Mouse (Mus musculus) MEL (cell line): Measurements from ENCODE around the gene Cdh4. TPM values are rescaled to one million over a fixed set of nuclear protein-coding genes. Genes with fewer than 3 reads are reported as not detected.

Source experiments
- DNase-seq: peaks from one replicate; pipeline ENCODE4 v3.0.0; 2011; ENCODE audit warnings: low read depth, low spot score
- H3K27ac ChIP-seq: 2 replicates; pipeline ENCODE4 v1.5.1; 2012; ENCODE audit warnings: low read depth, mild to moderate bottlenecking, control low read depth, low read length, moderate library complexity; ENCODE audit not compliant: control insufficient read depth
- H3K27me3 ChIP-seq, 2 experiments: fragments of 150-350 bp in 1 of 2; sonication (generic) in 1 of 2; 2 replicates each; pipeline ENCODE4 v1.6.1; 2012; ENCODE audit warnings: low read length in 2 of 2, mild to moderate bottlenecking in 2 of 2, improper control_type of control experiment in 1 of 2, moderate library complexity in 1 of 2; ENCODE audit not compliant: insufficient read depth in 2 of 2, control insufficient read depth in 1 of 2
- H3K36me3 ChIP-seq, 2 experiments: 2 replicates each; pipeline ENCODE4 v1.6.1; 2012 to 2014; ENCODE audit warnings: low read length in 2 of 2, improper control_type of control experiment in 1 of 2, inconsistent platforms in 1 of 2, mild to moderate bottlenecking in 1 of 2; ENCODE audit not compliant: insufficient read depth in 2 of 2, control insufficient read depth in 1 of 2
- H3K4me1 ChIP-seq, 2 experiments: fragments of 150-350 bp in 1 of 2; sonication (generic) in 1 of 2; 2 replicates each; pipeline ENCODE4 v1.6.1; 2012; ENCODE audit warnings: low read length in 2 of 2, improper control_type of control experiment in 1 of 2, mild to moderate bottlenecking in 1 of 2; ENCODE audit not compliant: insufficient read depth in 2 of 2, control insufficient read depth in 1 of 2
- H3K4me3 ChIP-seq, 2 experiments: fragments of 150-350 bp in 1 of 2; sonication (generic) in 1 of 2; 2 replicates each; pipeline ENCODE4 v1.5.1; 2012; ENCODE audit warnings: low read depth in 2 of 2, low read length in 2 of 2, mild to moderate bottlenecking in 2 of 2, moderate library complexity in 2 of 2, control low read depth in 1 of 2, improper control_type of control experiment in 1 of 2; ENCODE audit not compliant: control insufficient read depth in 1 of 2, insufficient read depth in 1 of 2
- H3K79me2 ChIP-seq: 2 replicates; pipeline ENCODE4 v1.6.1; 2012; ENCODE audit warnings: mild to moderate bottlenecking, low read length, moderate library complexity; ENCODE audit not compliant: control insufficient read depth, poor library complexity, insufficient read depth
- H3K9ac ChIP-seq: 2 replicates; pipeline ENCODE4 v1.6.1; 2012; ENCODE audit warnings: low read depth, mild to moderate bottlenecking, control low read depth, low read length, moderate library complexity; ENCODE audit not compliant: control insufficient read depth, poor library complexity, severe bottlenecking
- H3K9me3 ChIP-seq: fragments of 150-350 bp; sonication (generic); replicated peaks from 2 replicates; pipeline ENCODE4 v1.6.1; 2012; ENCODE audit warnings: mild to moderate bottlenecking, low read length, improper control_type of control experiment, moderate library complexity; ENCODE audit not compliant: insufficient read depth
- BHLHE40 ChIP-seq: IDR thresholded peaks from 2 replicates; pipeline ENCODE4 v1.6.1; 2012; ENCODE audit warnings: low read depth, mild to moderate bottlenecking, inconsistent platforms, low read length, improper control_type of control experiment, borderline replicate concordance
- CHD1 ChIP-seq: IDR thresholded peaks from 2 replicates; pipeline ENCODE4 v1.6.1; 2012; ENCODE audit warnings: low read depth, mild to moderate bottlenecking, inconsistent platforms, low read length, improper control_type of control experiment
- CHD2 ChIP-seq: IDR thresholded peaks from 2 replicates; pipeline ENCODE4 v1.6.1; 2011; ENCODE audit warnings: low read length, improper control_type of control experiment
- ELF1 ChIP-seq: IDR thresholded peaks from 2 replicates; pipeline ENCODE4 v1.6.1; 2014; ENCODE audit warnings: low read depth, mild to moderate bottlenecking, inconsistent platforms, low read length, improper control_type of control experiment, moderate library complexity
- EP300 ChIP-seq, 2 experiments: IDR thresholded peaks; 2 replicates each; pipeline ENCODE4 v1.6.1; 2011; ENCODE audit warnings: improper control_type of control experiment in 2 of 2, low read length in 2 of 2, low read depth in 1 of 2, mild to moderate bottlenecking in 1 of 2
- GABPA ChIP-seq: IDR thresholded peaks from 2 replicates; pipeline ENCODE4 v1.6.1; 2012; ENCODE audit warnings: low read depth, mild to moderate bottlenecking, inconsistent platforms, low read length, improper control_type of control experiment, moderate library complexity
- HCFC1 ChIP-seq: IDR thresholded peaks from 2 replicates; pipeline ENCODE4 v1.6.1; 2012; ENCODE audit warnings: low read depth, mild to moderate bottlenecking, inconsistent platforms, low read length, improper control_type of control experiment, moderate library complexity
- MAFK ChIP-seq: IDR thresholded peaks from 2 replicates; pipeline ENCODE4 v1.6.1; 2011; ENCODE audit warnings: low read depth, mild to moderate bottlenecking, low read length, improper control_type of control experiment, borderline replicate concordance
- MAX ChIP-seq: IDR thresholded peaks from 2 replicates; pipeline ENCODE4 v1.6.1; 2011; ENCODE audit warnings: low read length, improper control_type of control experiment
- MEF2A ChIP-seq: IDR thresholded peaks from 2 replicates; pipeline ENCODE4 v1.6.1; 2014; ENCODE audit warnings: low read depth, mild to moderate bottlenecking, inconsistent platforms, low read length, improper control_type of control experiment; ENCODE audit not compliant: poor library complexity, insufficient replicate concordance, severe bottlenecking; ENCODE audit errors: extremely low read depth
- NELFE ChIP-seq: IDR thresholded peaks from 2 replicates; pipeline ENCODE4 v1.6.1; 2011; ENCODE audit warnings: low read depth, low read length, improper control_type of control experiment
- POLR2AphosphoS2 ChIP-seq: IDR thresholded peaks from 2 replicates; pipeline ENCODE4 v1.6.1; 2011; ENCODE audit warnings: low read length, improper control_type of control experiment
- SIN3A ChIP-seq: IDR thresholded peaks from 2 replicates; pipeline ENCODE4 v1.6.1; 2012; ENCODE audit warnings: low read length, improper control_type of control experiment, inconsistent platforms
- TBP ChIP-seq: IDR thresholded peaks from 2 replicates; pipeline ENCODE4 v1.8.0; 2011; ENCODE audit warnings: low read depth, low read length, improper control_type of control experiment
- UBTF ChIP-seq: IDR thresholded peaks from 2 replicates; pipeline ENCODE4 v1.6.1; 2012; ENCODE audit warnings: low read depth, mild to moderate bottlenecking, inconsistent platforms, low read length, improper control_type of control experiment, moderate library complexity, borderline replicate concordance; ENCODE audit not compliant: insufficient read depth
- polyA plus RNA-seq, 2 experiments: library from polyadenylated mRNA; stranded (reverse) in 1 of 2; unstranded in 1 of 2; fragments of >175 nt in 1 of 2; fragments of >200 nt in 1 of 2; gene quantifications; 2 replicates each; pipeline versions ENCODE4 v1.2.1 to v1.2.4; 2012; ENCODE audit warnings: low replicate concordance in 2 of 2, low read depth in 1 of 2; ENCODE audit not compliant: insufficient read length in 2 of 2, insufficient read depth in 1 of 2, missing spikeins in 1 of 2
- total RNA-seq: library from RNA; depleted of rRNA; stranded (reverse); fragments of 300-350 nt; gene quantifications from 2 replicates; pipeline ENCODE4 v1.2.3, GENCODE M21; 2012

Gene Cdh4
- total and polyA plus RNA-seq, 3 experiments = not detected

DNA sequence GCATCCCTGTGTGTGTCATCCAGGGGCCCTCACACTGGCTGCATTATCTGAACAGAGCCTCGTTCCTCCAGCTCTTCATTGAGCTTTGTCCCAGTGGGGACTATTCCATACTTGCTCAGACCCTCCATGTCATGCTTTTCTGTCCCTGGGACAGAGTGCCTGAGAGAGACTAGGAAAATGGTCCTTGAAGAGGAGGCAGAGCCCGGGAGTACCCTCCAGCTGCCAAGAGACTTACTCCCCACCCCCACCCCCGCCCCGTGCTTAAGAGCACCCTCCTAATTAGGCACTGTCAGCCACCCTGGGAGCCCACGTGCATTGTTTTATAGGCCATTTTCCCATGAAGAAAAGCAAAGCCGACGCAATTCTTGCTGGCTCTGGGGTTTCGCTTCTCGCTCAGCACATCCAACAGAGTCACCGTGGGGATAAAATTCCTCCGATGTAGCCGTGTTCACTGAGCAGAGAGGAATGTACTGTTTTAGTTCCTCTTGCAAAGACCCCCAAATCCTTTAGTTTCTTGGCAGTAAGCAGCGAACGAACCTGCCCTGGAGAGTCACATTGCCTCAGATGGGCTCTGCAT is 76.3 kb downstream of the Cdh4 start:
- Histone ChIP-seq H3K4me3 (no peak overlapping the region), H3K9me3 (no peaks in the 10 kb centered on the region), H3K36me3 (no peaks in the 10 kb centered on the region), H3K27ac (no peak overlapping the region), H3K4me1 (no peaks in the 10 kb centered on the region), H3K79me2 (no peaks in the 10 kb centered on the region), H3K9ac (no peak overlapping the region), H3K27me3 (no peaks in the 10 kb centered on the region)
- TF ChIP-seq BHLHE40 = no peak
- no peak for TF ChIP-seq NELFE
- TF ChIP-seq MAX = no peak
- TF ChIP-seq TBP = no peak
- TF ChIP-seq SIN3A = no peak
- no peak for DNase-seq

- Histone ChIP-seq H3K9me3 (no peaks in the 10 kb centered on the region), H3K79me2 (no peaks in the 10 kb centered on the region), H3K4me3 (no peak overlapping the region), H3K4me1 (no peaks in the 10 kb centered on the region), H3K36me3 (no peaks in the 10 kb centered on the region), H3K9ac (no peak overlapping the region), H3K27me3 (no peaks in the 10 kb centered on the region), H3K27ac (no peak overlapping the region)
- DNase-seq = no peak
- no peak for TF ChIP-seq EP300 (IDR thresholded peaks at IDR 0.05; ENCODE audit: low read depth in 1 of 2, low read length in 2 of 2)
- no peak for TF ChIP-seq MEF2A
- TF ChIP-seq GABPA = no peak
- no peak for TF ChIP-seq POLR2AphosphoS2
- TF ChIP-seq UBTF = no peak
- no peak for TF ChIP-seq NELFE
- TF ChIP-seq ELF1 = no peak
- no peak for TF ChIP-seq HCFC1
- TF ChIP-seq MAFK = no peak
- no peak for TF ChIP-seq CHD2
Observed at GRCm38 (mm10) chr2:179519161-179519560, 76.9 kb downstream of the Cdh4 start.

DNA sequence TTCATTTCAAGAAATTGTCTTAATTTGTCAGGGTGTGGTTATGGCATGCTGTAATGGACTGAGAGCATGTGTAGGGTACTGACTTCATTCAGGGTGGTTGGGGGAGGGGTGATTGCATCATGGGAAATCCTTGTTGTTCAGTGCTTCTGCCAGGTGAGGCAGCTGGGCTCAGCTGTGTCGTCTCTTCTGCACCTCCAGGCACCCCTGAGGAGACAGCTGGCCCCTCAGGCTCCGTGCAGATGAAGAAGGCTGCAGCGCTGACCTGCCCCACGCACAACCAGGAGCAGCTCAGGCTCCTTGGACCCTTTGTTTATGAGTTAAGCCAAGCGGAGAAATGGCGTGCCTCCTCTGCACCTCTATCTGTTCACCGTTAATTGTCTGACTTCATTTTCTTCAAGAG is 77.7 kb downstream of the Cdh4 start:
- no peak for DNase-seq
- H3K36me3 ChIP-seq = no peaks in the 10 kb centered on the region
- TF ChIP-seq MEF2A (no peak), CHD1 (no peak)
- no peaks in the 10 kb centered on the region for H3K9me3 ChIP-seq
- no peak overlapping the region for H3K27ac ChIP-seq
- H3K9ac ChIP-seq = no peak overlapping the region
- no peaks in the 10 kb centered on the region for H3K79me2 ChIP-seq
- H3K27me3 ChIP-seq = no peaks in the 10 kb centered on the region
- no peaks in the 10 kb centered on the region for H3K4me1 ChIP-seq
- no peak overlapping the region for H3K4me3 ChIP-seq
